Mouse (Mus musculus): ENCODE measurements around the gene Rnf224. TPM values are rescaled to one million over a fixed set of nuclear protein-coding genes. Genes with fewer than 3 reads are reported as not detected.

Rnf224 gene
- polyA plus RNA-seq, 2 experiments: 0.05 TPM; not detected in 1

DNA sequence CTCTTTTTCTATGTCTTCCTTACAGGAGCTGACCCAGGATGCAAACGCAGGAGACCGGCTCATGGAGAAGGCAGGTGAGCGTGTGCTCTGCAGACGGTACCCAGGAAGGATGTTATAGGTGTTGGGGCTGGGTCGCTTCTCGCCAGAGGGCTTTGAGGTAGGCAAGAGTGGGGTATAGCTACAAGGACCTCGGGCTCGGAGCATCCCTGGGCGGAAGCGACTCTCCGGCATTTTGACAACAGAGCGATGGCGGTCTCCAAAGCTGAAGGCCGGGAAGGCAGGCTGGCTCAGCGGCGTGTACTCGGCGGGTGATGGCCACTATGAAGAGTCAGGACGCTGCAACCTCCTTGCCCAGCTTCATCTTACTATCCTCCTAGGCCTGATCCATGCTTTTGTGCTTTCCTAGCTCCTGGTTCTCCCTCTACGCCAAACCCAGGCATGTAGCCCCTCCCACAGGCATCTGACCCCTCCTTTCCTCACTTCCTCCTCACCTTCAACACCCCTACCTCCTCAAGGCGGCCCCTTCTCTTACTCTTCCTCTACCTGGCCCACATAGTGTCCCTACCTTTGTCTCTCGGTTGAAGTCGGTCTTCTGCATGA, 23.2 kb downstream of the Rnf224 start:
- no peak overlapping the region for H3K9ac ChIP-seq (ENCODE audit: low read depth, low read length, severe bottlenecking)
- H3K36me3 ChIP-seq (ENCODE audit: control insufficient read depth, insufficient read depth, low read length): peaks cover 8% of the 10 kb centered on the region
- 63% methylated on average over 23 of the region's 23 CpGs for WGBS
- no peak for TF ChIP-seq POLR2A (IDR thresholded peaks at IDR 0.05; ENCODE audit: borderline replicate concordance, extremely low read depth, insufficient read depth, insufficient read length)
- H3K27ac ChIP-seq (replicated peaks; ENCODE audit: low read depth, low read length): no peak overlapping the region
- ATAC-seq (ENCODE audit: low FRiP score, low read depth) (no peak), DNase-seq (ENCODE audit: low spot score) (no peak)
- H3K4me2 ChIP-seq (replicated peaks; ENCODE audit: low read depth, low read length, severe bottlenecking): no peak overlapping the region
- H3K9me3 ChIP-seq (ENCODE audit: control insufficient read depth, low read length): no peaks in the 10 kb centered on the region
- H3K4me1 ChIP-seq (ENCODE audit: control insufficient read depth, insufficient read depth, low read length): peaks cover 19% of the 10 kb centered on the region; the same call in 1 of the 2 replicates
- H3K4me3 ChIP-seq (replicated peaks; ENCODE audit: low read length): no peak overlapping the region
- no peaks in the 10 kb centered on the region for H3K27me3 ChIP-seq (ENCODE audit: control insufficient read depth, insufficient read depth, low read length)

DNA sequence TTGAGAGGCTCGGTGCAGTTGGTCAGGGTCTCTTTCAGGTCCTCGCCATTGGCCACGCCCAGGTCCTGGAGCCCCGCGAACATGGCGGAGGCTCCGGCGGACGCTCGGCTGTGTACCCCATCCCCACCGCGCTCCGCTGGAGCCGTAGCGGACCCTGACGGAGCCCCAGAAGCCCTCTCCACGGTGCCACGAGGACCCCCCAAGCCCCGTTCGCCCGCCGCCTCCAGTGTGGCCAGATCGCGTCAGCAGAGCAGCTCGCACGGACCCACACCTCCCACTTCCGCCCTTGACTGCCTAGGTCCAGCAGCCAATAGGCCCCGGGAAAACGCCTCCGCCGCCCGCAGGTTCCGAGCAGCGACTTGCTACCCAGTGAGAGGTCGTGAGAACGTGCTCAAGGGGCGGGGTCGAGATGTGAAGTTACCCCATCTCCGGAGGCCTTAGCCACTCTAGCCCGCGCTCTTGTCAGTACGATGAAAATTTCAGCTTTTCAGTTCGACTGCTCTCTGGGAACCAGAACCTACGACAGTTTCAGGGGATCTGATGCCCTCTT, 25.4 kb downstream of the Rnf224 start, which contains the start of gene Nelfb:
Nelfb (minus strand) TSS at position 369 of the 550 bp plus-strand sequence.
- 0% methylated on average over 36 of the region's 44 CpGs for WGBS
- peak; percentile 95 for ATAC-seq (ENCODE audit: low FRiP score, low read depth)
- Histone ChIP-seq H3K9ac (ENCODE audit: low read depth, low read length, severe bottlenecking) (peak within 1 kb of the TSS; percentile 95), H3K4me3 (replicated peaks; ENCODE audit: low read length) (peak within 1 kb of the TSS; percentile 89), H3K9me3 (ENCODE audit: control insufficient read depth, low read length) (no peaks in the 10 kb centered on the region), H3K27me3 (ENCODE audit: control insufficient read depth, insufficient read depth, low read length) (no peaks in the 10 kb centered on the region), H3K4me1 (ENCODE audit: control insufficient read depth, insufficient read depth, low read length) (peaks cover 19% of the 10 kb centered on the region; the same call in 1 of the 2 replicates), H3K36me3 (ENCODE audit: control insufficient read depth, insufficient read depth, low read length) (peaks cover 26% of the 10 kb centered on the region), H3K27ac (replicated peaks; ENCODE audit: low read depth, low read length) (peak within 1 kb of the TSS; percentile 89), H3K4me2 (replicated peaks; ENCODE audit: low read depth, low read length, severe bottlenecking) (peak within 1 kb of the TSS; percentile 68)
- peak; percentile 70; the same call in 1 of the 2 replicates for TF ChIP-seq POLR2A (IDR thresholded peaks at IDR 0.05; ENCODE audit: borderline replicate concordance, extremely low read depth, insufficient read depth, insufficient read length)
- peak; percentile 88 for DNase-seq (ENCODE audit: low spot score)

DNA sequence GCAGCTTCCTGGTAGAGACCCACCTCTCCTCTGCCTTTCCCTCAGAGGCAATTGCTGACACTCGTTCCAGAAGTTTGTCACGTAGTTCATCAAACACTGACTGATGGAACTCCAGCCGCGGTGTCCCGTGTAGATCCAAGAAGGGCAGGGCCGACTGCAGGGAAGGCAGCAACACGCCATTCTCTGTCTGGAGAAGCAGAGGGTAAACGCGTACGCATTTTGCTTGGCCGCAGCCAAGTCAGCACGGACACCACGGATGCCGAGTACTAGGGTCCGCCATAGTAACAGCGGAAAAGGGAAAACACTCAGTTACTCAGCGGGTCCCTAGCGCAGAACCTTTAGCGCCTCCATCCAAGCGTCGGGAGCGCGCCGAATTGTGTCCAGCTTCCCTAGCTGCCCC, 25.9 kb downstream of the Rnf224 start:
- peak overlapping the region; percentile 89 for H3K27ac ChIP-seq (replicated peaks; ENCODE audit: low read depth, low read length)
- ATAC-seq (ENCODE audit: low FRiP score, low read depth) (peak; percentile 3; the same call in 1 of the 2 replicates), DNase-seq (ENCODE audit: low spot score) (no peak)
- TF ChIP-seq POLR2A (IDR thresholded peaks at IDR 0.05; ENCODE audit: borderline replicate concordance, extremely low read depth, insufficient read depth, insufficient read length): no peak
- H3K36me3 ChIP-seq (ENCODE audit: control insufficient read depth, insufficient read depth, low read length): peaks cover 32% of the 10 kb centered on the region
- peaks cover 19% of the 10 kb centered on the region; the same call in 1 of the 2 replicates for H3K4me1 ChIP-seq (ENCODE audit: control insufficient read depth, insufficient read depth, low read length)
- peak overlapping the region; percentile 68 for H3K4me2 ChIP-seq (replicated peaks; ENCODE audit: low read depth, low read length, severe bottlenecking)
- peak overlapping the region; percentile 89 for H3K4me3 ChIP-seq (replicated peaks; ENCODE audit: low read length)
- no peaks in the 10 kb centered on the region for H3K9me3 ChIP-seq (ENCODE audit: control insufficient read depth, low read length)
- peak overlapping the region; percentile 95 for H3K9ac ChIP-seq (ENCODE audit: low read depth, low read length, severe bottlenecking)
- H3K27me3 ChIP-seq (ENCODE audit: control insufficient read depth, insufficient read depth, low read length): no peaks in the 10 kb centered on the region
- 1% methylated on average over 24 of the region's 24 CpGs for WGBS

DNA sequence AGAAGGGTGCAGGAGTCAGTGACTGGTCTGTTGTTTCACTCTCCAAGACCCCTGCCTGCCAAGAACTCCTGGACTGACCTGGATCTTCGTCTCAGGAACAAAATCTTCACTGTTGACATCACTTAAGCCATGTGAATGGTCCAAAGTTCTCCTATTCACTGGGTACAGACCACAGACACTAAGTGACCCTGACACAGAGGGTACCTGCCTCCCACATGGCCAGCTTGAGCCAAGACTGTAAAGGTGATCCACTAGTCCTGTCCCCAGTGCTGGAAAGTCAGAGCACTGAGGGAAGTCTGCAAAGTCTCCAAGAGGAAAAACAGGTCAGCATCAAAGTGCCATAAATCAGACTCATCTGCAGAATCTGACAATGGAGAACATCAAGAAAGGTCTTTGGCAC, 29.0 kb downstream of the Rnf224 start:
- Histone ChIP-seq H3K4me2 (replicated peaks; ENCODE audit: low read depth, low read length, severe bottlenecking) (no peak overlapping the region), H3K27me3 (ENCODE audit: control insufficient read depth, insufficient read depth, low read length) (no peaks in the 10 kb centered on the region), H3K4me3 (replicated peaks; ENCODE audit: low read length) (no peak overlapping the region), H3K4me1 (ENCODE audit: control insufficient read depth, insufficient read depth, low read length) (peaks cover 19% of the 10 kb centered on the region; the same call in 1 of the 2 replicates), H3K9me3 (ENCODE audit: control insufficient read depth, low read length) (no peaks in the 10 kb centered on the region), H3K36me3 (ENCODE audit: control insufficient read depth, insufficient read depth, low read length) (peaks cover 63% of the 10 kb centered on the region), H3K27ac (replicated peaks; ENCODE audit: low read depth, low read length) (no peak overlapping the region), H3K9ac (ENCODE audit: low read depth, low read length, severe bottlenecking) (no peak overlapping the region)
- no peak for ATAC-seq (ENCODE audit: low FRiP score, low read depth)
- WGBS: 82% methylated on average over 1 of the region's 1 CpGs
- DNase-seq (ENCODE audit: low spot score): no peak
- no peak for TF ChIP-seq POLR2A (IDR thresholded peaks at IDR 0.05; ENCODE audit: borderline replicate concordance, extremely low read depth, insufficient read depth, insufficient read length)

DNA sequence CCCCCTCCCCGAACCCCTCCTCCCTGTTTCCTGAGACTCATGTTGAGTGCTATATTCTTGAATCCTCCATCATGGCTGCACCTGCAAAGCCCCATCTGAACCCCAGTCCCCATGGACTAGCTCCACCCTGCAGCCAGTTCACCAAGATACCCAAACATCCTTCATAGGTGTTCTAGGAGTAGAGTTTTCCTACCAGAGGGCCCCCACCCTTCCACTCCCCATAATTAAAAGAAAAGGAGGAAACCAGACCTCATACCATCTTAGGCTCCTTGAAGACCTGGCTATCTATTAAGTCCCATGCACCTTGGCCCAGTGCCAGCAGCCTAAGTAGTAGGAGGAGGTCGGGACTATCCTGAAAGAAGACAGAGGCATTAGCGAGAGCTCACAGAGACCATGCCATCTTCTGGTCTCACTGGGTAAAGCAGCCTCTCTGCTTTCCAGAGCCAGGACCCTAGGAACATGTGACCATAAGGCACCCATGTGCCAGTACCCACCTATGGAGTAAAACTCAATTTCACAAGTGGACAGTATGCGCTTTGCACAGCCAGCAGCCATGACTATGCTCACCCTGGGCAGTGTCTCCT, 32.9 kb downstream of the Rnf224 start:
- ATAC-seq (ENCODE audit: low FRiP score, low read depth): no peak
- no peaks in the 10 kb centered on the region for H3K27me3 ChIP-seq (ENCODE audit: control insufficient read depth, insufficient read depth, low read length)
- H3K4me1 ChIP-seq (ENCODE audit: control insufficient read depth, insufficient read depth, low read length): no peaks in the 10 kb centered on the region
- no peaks in the 10 kb centered on the region for H3K9me3 ChIP-seq (ENCODE audit: control insufficient read depth, low read length)
- H3K9ac ChIP-seq (ENCODE audit: low read depth, low read length, severe bottlenecking): no peak overlapping the region
- H3K4me2 ChIP-seq (replicated peaks; ENCODE audit: low read depth, low read length, severe bottlenecking): no peak overlapping the region
- H3K36me3 ChIP-seq (ENCODE audit: control insufficient read depth, insufficient read depth, low read length): peaks cover 93% of the 10 kb centered on the region
- 73% methylated on average over 4 of the region's 4 CpGs for WGBS
- TF ChIP-seq POLR2A (IDR thresholded peaks at IDR 0.05; ENCODE audit: borderline replicate concordance, extremely low read depth, insufficient read depth, insufficient read length): no peak
- DNase-seq (ENCODE audit: low spot score): no peak
- H3K27ac ChIP-seq (replicated peaks; ENCODE audit: low read depth, low read length): no peak overlapping the region
- H3K4me3 ChIP-seq (replicated peaks; ENCODE audit: low read length): no peak overlapping the region
